Mouse (Mus musculus) thymus, adult 2 months (tissue): ENCODE results near the gene Fkbp14.

ENCODE experiments used
- CTCF ChIP-seq: fragments of 200-500 bp; IDR thresholded peaks from 2 replicates; pipeline ENCODE4 v1.5.1; 2012; ENCODE audit warnings: mild to moderate bottlenecking, control low read depth, low read length, moderate library complexity, borderline replicate concordance; ENCODE audit not compliant: control insufficient read depth, poor library complexity, insufficient read depth; ENCODE audit errors: extremely low read depth
- POLR2A ChIP-seq: fragments of 200-500 bp; IDR thresholded peaks from 2 replicates; pipeline ENCODE4 v1.6.1; 2012; ENCODE audit warnings: mild to moderate bottlenecking, low read length, control low read depth, moderate library complexity; ENCODE audit not compliant: control insufficient read depth, poor library complexity, insufficient read depth; ENCODE audit errors: extremely low read depth

DNA sequence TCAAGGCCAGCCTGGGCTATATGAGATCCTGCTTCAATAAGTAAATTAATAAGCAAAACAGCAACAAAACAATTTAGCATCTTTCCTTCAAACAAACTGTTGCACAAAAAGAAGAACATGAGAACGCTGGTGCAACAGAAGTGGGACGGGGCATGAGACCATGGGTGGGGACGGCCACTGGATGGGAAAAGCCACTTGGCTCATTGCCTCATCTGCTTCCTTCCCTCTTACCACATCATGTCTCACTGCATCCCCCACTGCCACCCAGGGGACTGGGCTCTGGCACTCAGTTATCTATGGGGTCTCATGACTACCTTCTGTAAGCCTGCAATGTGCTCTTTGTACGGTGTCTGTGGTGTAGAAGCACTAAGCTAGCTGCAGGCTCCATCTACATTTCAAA lies 61.6 kb downstream of the Fkbp14 start:
- no peak for TF ChIP-seq CTCF
- TF ChIP-seq POLR2A = no peak
